Mouse (Mus musculus): ENCODE results near the gene Vma21.

Vma21 gene

DNA sequence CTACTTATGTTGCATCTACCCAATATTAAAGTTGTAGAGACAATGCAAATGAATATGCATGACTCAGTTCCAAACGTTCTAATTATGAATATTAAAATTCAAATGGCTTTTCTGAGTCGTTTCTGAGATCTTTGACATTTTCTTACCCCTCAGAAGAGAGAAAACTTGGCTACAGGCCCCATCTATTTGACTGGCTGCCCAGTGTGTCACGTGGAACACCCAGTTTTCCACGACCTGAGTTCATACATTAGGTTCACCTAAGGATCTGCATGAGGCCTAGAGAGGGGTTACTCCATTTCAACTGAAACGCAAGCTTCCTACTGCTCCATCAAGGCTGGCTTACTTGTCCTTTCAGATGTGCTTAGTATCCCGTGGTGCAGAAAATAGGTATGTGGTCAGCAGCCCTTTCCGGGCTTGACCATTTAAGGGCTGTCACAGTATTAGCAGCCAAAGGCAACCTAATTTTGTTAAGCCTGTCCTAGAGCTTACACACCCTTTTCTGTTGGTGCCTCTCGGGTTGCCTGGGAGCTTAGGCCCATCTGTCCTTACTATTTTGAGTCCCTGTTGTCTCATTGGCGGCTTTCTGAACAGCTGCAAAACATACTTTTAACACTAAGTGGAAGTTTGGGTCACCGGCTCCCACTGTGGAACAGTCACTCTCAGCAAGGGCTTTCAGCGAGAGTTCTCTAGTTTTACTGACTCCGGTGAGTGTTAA is at the start of gene Vma21:
Vma21 (plus strand) TSS at position 294 of the 715 bp plus-strand sequence.
- peak; percentile 3 for DNase-seq (ENCODE audit: low spot score)

DNA sequence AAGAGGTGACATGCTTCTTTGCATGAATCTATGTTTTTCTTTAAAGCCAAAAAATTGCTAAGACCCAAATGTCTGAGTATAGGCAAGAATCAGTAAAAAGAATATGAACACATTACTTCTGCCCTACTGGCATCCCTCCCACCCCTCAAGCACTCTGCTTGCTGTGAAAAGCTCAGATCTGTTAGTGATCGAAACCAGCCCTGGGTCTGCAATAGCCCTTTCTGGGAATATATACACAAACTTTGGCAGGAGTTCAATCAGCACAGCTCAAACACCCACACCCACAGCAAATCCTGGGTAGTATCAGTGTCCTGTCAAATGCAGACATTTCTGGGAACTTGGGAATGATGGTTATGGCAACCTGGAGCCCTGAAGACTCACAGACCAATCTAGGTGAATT is 47.8 kb upstream of the Vma21 start:
- no peak for DNase-seq (ENCODE audit: low spot score)

DNA sequence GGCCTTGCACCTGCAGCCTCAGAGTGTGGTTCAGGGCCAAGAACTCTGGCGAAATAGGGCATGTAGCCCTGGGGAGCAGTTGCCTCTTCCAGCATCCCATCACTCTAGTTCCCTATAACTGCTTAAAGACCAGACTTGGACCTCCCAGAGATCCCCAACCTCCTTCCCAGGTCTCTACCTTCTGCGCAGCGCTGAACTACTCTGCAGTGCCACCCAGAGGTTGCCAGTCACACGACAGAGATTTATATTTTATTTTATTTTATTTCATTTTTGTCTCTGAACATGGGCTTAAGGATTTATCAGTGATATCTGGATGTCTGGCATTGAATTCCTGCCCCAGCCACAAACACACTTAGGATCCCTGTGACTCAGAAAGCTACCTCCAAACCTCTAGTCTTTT is 24.6 kb upstream of the Vma21 start:
- DNase-seq (ENCODE audit: low spot score), result no peak

DNA sequence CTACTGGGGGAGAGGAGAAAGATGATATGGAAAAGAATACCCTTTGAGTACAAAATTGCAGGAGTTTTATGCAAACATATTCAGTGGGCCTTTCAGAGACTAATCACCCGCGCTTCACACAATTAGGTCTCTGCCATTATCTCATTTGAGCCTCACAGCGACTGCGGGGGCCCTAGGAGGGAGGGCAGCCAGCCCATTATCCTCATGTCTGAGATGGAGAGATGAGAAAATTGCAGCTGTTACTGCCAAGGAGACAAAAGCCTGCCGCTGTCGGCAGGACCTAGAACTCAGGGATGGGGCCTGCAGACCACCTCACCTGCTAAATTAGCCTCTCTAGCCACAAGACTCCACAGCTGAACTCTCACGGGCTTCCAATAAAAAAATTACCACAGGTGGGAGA is 18.0 kb upstream of the Vma21 start:
- DNase-seq (ENCODE audit: low spot score), result no peak

DNA sequence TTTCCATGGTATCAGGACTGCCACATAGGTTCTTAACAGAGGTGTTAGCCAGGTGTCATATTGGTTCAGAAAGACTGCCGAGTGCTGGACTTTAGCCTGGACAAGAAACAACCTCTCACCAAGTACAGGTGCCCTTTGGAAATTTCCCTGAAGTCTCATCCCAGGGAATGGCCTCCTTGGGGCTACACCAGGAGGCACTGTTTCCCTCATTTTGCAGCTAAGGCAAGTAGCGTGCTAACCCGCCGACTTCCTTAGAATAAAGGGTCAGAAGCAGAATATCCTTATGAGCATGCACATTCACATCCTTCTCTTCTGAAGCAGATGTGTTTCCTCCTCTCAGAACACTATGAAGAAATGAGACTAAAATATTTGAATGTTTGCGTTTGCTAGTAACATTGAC is 16.8 kb upstream of the Vma21 start:
- DNase-seq (ENCODE audit: low spot score), result no peak

DNA sequence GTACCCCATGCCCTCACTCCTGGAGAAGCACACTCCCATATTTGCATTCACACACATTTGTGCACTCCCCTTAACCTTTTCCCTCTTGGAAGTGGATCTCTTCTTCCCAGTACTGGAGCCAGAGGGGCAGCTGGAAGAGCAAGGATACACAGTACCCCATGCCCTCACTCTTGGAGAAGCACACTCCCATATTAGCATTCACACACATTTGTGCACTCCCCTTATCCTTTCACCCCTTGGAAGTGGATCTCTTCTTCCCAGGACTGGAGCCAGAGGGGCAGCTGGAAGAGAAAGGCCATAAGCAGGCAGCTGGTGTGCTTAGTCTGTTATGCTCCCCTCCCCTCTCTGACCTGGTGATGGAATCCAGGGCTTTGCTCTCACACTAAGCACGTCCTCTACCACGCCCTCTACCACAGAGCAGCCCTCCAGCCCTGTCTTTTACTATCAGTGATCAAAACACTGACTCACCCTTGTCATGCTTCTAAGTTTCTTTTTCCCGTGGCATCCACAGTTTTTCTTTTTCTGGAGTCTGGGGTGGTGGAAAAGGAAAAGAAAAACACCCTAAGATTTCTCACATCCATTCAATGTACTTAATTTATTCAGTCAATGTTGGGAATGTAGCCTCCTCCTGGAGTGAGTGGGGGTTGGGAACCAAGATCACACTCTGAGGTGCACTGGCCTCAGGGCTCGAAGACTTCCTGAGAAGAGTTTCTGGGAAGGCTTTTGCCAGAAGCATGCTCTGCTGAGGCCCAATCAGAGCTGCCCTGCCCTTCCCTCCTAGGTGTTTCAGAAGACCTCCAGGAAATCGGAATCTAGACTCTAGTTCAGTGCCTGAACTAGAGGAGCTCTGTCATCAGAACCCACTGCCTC is 3.5 kb upstream of the Vma21 start:
- no peak for DNase-seq (ENCODE audit: low spot score)

DNA sequence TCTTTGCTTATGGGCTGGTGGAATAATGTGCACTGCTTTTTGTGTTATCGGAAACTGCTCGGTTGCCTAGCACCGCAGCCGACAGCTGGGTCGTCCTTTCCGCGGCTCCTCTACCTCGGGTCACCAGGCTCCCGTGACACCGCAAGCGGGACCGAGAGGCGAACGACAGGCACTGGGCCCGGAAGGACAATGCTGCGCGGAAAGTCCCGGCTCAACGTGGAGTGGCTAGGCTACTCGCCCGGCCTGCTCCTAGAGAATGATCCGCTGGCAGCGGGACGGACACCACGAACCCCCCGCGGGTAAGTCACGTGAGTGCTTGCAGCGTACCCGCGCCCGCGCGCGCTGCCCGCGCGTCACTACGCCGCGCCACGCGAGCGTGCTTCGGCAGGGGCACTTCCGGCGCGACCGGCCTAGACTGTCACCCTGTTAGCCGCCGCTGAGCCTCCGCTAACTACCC is 705 bp downstream of the Vma21 start:
- peak; percentile 87 for DNase-seq (ENCODE audit: low spot score)

DNA sequence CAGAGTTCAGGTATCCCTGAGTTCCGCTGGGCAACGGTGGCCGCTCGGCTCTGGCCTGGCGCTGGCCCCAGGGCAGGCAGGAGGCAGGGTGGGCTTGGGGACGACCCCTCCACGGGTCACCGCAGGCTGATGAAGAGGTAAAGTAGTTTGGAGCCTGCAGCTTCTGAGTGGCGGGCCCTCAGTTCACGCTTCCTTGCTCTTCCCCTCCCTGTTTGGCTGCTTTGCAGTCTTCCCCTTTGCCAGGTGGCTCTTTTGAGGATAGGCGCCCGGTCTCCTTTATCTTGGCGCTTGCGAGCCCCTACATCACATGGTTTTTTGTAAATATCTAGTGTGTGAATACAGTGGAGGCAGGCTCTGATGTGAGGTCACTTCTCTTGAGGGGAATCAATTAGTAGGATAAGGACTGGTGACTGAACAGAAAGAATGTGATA is 1.2 kb downstream of the Vma21 start:
- DNase-seq (ENCODE audit: low spot score), result no peak

DNA sequence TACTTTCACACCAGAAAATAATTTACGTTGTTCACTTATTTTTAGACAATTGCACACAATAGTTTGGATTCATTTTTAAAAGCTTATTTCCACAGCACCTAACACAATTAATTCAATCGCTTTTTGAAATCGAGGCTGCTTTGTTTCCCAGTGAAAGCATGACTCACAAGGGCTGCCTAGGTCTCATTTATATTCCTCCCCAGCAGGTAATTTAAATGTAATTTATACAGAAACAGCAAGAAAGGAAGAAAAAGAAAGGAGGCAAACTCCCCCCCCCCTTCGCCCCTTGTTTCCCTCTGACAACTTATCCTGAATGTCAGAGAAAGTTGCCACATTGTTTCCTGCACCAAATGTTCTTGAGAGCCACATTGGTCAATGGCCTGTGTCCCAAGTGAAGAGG is 23.2 kb downstream of the Vma21 start:
- DNase-seq (ENCODE audit: low spot score), result no peak

DNA sequence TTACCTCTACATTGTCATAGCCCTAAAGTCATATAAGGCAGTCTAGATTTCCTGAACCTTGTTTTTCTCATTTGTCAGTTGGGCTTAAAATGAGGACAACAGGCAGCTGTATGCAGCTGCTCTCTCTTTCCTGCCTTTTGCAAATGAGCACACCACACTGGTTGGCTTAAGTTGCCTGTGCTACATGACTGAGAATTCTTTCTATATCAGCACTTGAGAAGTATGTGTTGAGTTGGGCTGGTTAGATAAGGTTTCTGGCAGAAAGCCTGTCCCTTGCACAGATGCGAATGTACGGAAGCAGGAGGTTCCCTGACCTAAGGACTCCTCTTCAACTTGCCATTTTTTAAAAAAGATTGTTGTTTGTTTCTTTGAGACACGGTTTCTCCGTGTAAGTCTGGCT is 31.0 kb downstream of the Vma21 start:
- no peak for DNase-seq (ENCODE audit: low spot score)

DNA sequence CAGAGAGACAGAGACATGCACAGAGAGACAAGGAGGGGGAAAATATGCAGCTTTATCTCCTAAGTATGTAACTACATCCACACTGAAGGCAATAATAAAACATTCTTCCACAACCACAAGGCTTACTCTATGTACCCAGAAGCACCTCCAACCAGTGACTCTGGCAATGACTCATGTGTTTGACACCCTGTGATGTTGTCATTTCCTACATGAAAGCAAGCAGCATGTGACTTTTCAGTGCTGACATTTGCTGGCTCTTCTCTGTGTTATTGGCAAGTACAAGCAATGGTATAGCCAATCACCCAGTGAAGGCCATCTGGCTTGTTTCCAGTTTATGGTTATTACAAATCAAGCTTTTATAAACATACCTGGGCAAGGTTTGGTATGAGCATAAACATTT is 38.1 kb downstream of the Vma21 start:
- DNase-seq (ENCODE audit: low spot score), result no peak
